Mouse (Mus musculus): ENCODE measurements around the gene Cdh22. TPM values are rescaled to one million over a fixed set of nuclear protein-coding genes. Genes with fewer than 3 reads are reported as not detected.
A peak's percentile ranks its signal among the peaks of the same experiment; 100 is the strongest.

Cdh22 gene
- polyA plus RNA-seq, 1 experiment from 2014 or later, result 0.05 TPM

- H3K27ac ChIP-seq (replicated peaks), result no peak overlapping the region
- no peaks in the 10 kb centered on the region for H3K4me1 ChIP-seq (replicated peaks; ENCODE audit: control insufficient read depth, insufficient read depth)
- TF ChIP-seq CTCF (IDR thresholded peaks at IDR 0.05; ENCODE audit: low read depth) (no peak), EP300 (optimal IDR thresholded peaks at IDR 0.05) (no peak)
- no peak overlapping the region for H3K9ac ChIP-seq (ENCODE audit: low read length)
- no peak overlapping the region for H3K4me2 ChIP-seq (replicated peaks; ENCODE audit: low read depth)
- 9% methylated on average over 15 of the region's 15 CpGs for WGBS
- H3K4me3 ChIP-seq (ENCODE audit: low read depth, low read length), result no peak overlapping the region
- peaks cover 19% of the 10 kb centered on the region for H3K27me3 ChIP-seq (ENCODE audit: control insufficient read depth, insufficient read depth, low read length)
- no peak for ATAC-seq (ENCODE audit: low FRiP score, low TSS enrichment)
- H3K36me3 ChIP-seq (ENCODE audit: control insufficient read depth, insufficient read depth, low read length), result no peaks in the 10 kb centered on the region
- peak; percentile 35 for DNase-seq (ENCODE audit: low spot score)
- H3K9me3 ChIP-seq (ENCODE audit: control insufficient read depth, low read length), result no peaks in the 10 kb centered on the region
These were observed 5.0 kb upstream of the Cdh22 start for GRCm38 (mm10) chr2:165239533-165240144.

GRCm38 (mm10) chr2:165238416-165239145 lies 3.9 kb upstream of the Cdh22 start:
- DNase-seq (ENCODE audit: low spot score), result no peak
- Histone ChIP-seq H3K4me1 (replicated peaks; ENCODE audit: control insufficient read depth, insufficient read depth) (no peaks in the 10 kb centered on the region; the same call in 1 of the 2 replicates), H3K9me3 (ENCODE audit: control insufficient read depth, low read length) (no peaks in the 10 kb centered on the region), H3K27me3 (ENCODE audit: control insufficient read depth, insufficient read depth, low read length) (peaks cover 27% of the 10 kb centered on the region), H3K36me3 (ENCODE audit: control insufficient read depth, insufficient read depth, low read length) (no peaks in the 10 kb centered on the region), H3K27ac (replicated peaks) (no peak overlapping the region), H3K4me3 (ENCODE audit: low read depth, low read length) (no peak overlapping the region), H3K4me2 (replicated peaks; ENCODE audit: low read depth) (no peak overlapping the region), H3K9ac (ENCODE audit: low read length) (no peak overlapping the region)
- TF ChIP-seq EP300 (optimal IDR thresholded peaks at IDR 0.05) (no peak), CTCF (IDR thresholded peaks at IDR 0.05; ENCODE audit: low read depth) (no peak)
- ATAC-seq (ENCODE audit: low FRiP score, low TSS enrichment), result no peak
- 12% methylated on average over 12 of the region's 12 CpGs for WGBS

- DNase-seq (ENCODE audit: low spot score) (no peak), ATAC-seq (ENCODE audit: low FRiP score, low TSS enrichment) (peak; percentile 33; the same call in 1 of the 2 replicates)
- no peaks in the 10 kb centered on the region; the same call in 1 of the 2 replicates for H3K4me1 ChIP-seq (replicated peaks; ENCODE audit: control insufficient read depth, insufficient read depth)
- TF ChIP-seq CTCF (IDR thresholded peaks at IDR 0.05; ENCODE audit: low read depth), result no peak
- TF ChIP-seq EP300 (optimal IDR thresholded peaks at IDR 0.05), result no peak
- under 1% methylated on average over 35 of the region's 41 CpGs for WGBS
- peaks cover 16% of the 10 kb centered on the region for H3K27me3 ChIP-seq (ENCODE audit: control insufficient read depth, insufficient read depth, low read length)
- no peak overlapping the region for H3K27ac ChIP-seq (replicated peaks)
- peak overlapping the region; percentile 27; the same call in 1 of the 2 replicates for H3K9ac ChIP-seq (ENCODE audit: low read length)
- peak overlapping the region; percentile 48 for H3K4me3 ChIP-seq (ENCODE audit: low read depth, low read length)
- H3K4me2 ChIP-seq (replicated peaks; ENCODE audit: low read depth), result peak overlapping the region; percentile 93
- no peaks in the 10 kb centered on the region for H3K9me3 ChIP-seq (ENCODE audit: control insufficient read depth, low read length)
- no peaks in the 10 kb centered on the region for H3K36me3 ChIP-seq (ENCODE audit: control insufficient read depth, insufficient read depth, low read length)
These were observed 401 bp downstream of the Cdh22 start for GRCm38 (mm10) chr2:165234291-165234612.

- Histone ChIP-seq H3K4me3 (ENCODE audit: low read depth, low read length) (peak overlapping the region; percentile 48), H3K9me3 (ENCODE audit: control insufficient read depth, low read length) (no peaks in the 10 kb centered on the region), H3K4me1 (replicated peaks; ENCODE audit: control insufficient read depth, insufficient read depth) (no peaks in the 10 kb centered on the region; the same call in 1 of the 2 replicates), H3K27ac (replicated peaks) (no peak overlapping the region), H3K27me3 (ENCODE audit: control insufficient read depth, insufficient read depth, low read length) (peaks cover 16% of the 10 kb centered on the region), H3K9ac (ENCODE audit: low read length) (peak overlapping the region; percentile 27; the same call in 1 of the 2 replicates), H3K4me2 (replicated peaks; ENCODE audit: low read depth) (peak overlapping the region; percentile 93), H3K36me3 (ENCODE audit: control insufficient read depth, insufficient read depth, low read length) (no peaks in the 10 kb centered on the region)
- peak; percentile 14; the same call in 1 of the 2 replicates for ATAC-seq (ENCODE audit: low FRiP score, low TSS enrichment)
- 1% methylated on average over 58 of the region's 82 CpGs for WGBS
- peak; percentile 68 for TF ChIP-seq CTCF (IDR thresholded peaks at IDR 0.05; ENCODE audit: low read depth)
- no peak for TF ChIP-seq EP300 (optimal IDR thresholded peaks at IDR 0.05)
- peak; percentile 66 for DNase-seq (ENCODE audit: low spot score)
These were observed 962 bp downstream of the Cdh22 start for GRCm38 (mm10) chr2:165233491-165234290.

- ATAC-seq (ENCODE audit: low FRiP score, low TSS enrichment) (no peak), DNase-seq (ENCODE audit: low spot score) (no peak)
- no peaks in the 10 kb centered on the region for H3K36me3 ChIP-seq (ENCODE audit: control insufficient read depth, insufficient read depth, low read length)
- no peak for TF ChIP-seq EP300 (optimal IDR thresholded peaks at IDR 0.05)
- no peak for TF ChIP-seq CTCF (IDR thresholded peaks at IDR 0.05; ENCODE audit: low read depth)
- no peak overlapping the region for H3K4me3 ChIP-seq (ENCODE audit: low read depth, low read length)
- H3K4me1 ChIP-seq (replicated peaks; ENCODE audit: control insufficient read depth, insufficient read depth), result no peaks in the 10 kb centered on the region; the same call in 1 of the 2 replicates
- no peak overlapping the region for H3K9ac ChIP-seq (ENCODE audit: low read length)
- no peak overlapping the region for H3K4me2 ChIP-seq (replicated peaks; ENCODE audit: low read depth)
- no peak overlapping the region for H3K27ac ChIP-seq (replicated peaks)
- H3K27me3 ChIP-seq (ENCODE audit: control insufficient read depth, insufficient read depth, low read length), result peaks cover 10% of the 10 kb centered on the region
- H3K9me3 ChIP-seq (ENCODE audit: control insufficient read depth, low read length), result no peaks in the 10 kb centered on the region
- WGBS, result 84% methylated on average over 11 of the region's 11 CpGs
These were observed 5.6 kb downstream of the Cdh22 start for GRCm38 (mm10) chr2:165229050-165229449.
